Mouse (Mus musculus): Measurements from ENCODE around the gene Yif1b. TPM values are rescaled to one million over a fixed set of nuclear protein-coding genes. Genes with fewer than 3 reads are reported as not detected.
"Not testable (repeated sequence)": the region's sequence is repeated elsewhere in the genome, so short reads cannot be mapped to it uniquely, and the experiment has no call there.

Yif1b gene
- polyA plus RNA-seq, 1 experiment, result 53.2 TPM

DNA sequence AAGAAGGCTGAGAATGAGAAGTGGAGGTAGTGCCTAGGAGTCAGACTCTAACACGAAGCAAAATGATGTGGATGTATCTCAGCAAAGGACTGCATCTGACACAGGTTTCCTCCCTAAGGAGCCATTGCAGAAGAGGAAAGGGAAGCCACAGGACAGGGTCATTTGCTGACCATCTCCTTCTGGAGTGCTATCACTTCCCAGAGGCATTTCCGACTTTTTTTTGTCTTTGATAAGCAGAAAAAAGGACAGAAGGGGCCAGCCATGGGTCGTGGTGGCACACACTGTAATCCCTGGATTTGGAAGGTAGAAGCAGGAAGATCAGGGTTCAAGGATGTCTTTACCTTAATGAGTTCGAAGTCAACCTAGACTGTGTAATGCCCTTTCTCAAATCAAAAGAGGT is 1.5 kb upstream of the Yif1b start:
- WGBS, result 81% methylated on average over 4 of the region's 4 CpGs
- no peak for DNase-seq (ENCODE audit: low read depth, low spot score)

DNA sequence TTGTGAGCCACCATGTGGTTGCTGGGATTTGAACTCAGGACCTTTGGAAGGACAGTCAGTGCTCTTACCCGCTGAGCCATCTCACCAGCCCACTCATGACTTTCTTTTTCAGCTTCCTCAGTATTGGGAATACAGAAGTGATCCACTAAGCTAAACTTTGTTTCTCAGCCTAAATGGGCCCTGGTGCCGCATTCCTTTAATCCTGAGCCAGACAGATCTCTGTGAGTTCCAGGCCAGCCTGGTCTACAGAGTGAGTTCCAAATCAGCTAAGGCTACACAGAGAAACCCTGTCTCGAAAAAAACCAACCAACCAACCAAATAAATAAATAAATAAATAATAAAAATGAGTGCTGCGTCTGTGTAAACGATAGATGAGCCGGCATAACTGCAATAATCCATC is 533 bp upstream of the Yif1b start:
- DNase-seq (ENCODE audit: low read depth, low spot score), result not testable (repeated sequence)
- 20% methylated on average over 6 of the region's 6 CpGs for WGBS

DNA sequence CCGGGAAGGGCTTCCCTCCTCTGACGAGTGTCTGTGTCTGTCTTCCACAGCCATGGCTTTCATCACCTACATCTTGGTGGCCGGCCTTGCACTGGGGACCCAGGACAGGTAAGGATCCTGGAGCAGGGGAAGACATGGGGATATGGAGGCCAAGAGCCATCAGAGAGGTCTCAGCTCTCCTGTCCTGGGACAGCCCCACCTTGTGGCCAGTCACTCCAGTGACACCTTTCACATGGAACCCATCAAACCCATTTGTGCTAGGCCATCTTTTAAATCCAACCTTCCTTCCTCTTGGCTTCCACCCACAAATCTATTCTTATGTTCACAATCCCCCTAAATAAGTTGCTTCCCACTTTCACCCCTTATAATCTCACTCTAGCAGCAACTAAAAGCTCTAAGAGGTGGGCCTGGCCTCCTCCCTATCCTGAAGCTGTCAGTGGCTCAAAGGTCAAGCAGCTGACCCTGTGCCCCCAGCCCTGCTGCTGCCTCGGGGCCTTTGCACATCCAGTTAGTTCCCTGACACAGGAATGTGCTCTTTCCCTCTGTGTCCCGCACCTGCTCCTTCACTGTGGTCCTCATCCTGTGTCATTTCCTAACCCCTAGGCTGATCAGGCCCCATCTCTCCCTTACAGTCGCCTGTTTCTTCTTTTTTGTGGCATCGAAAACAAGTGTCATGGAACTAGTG is 6.7 kb downstream of the Yif1b start:
- WGBS, result 74% methylated on average over 7 of the region's 7 CpGs
- DNase-seq (ENCODE audit: low read depth, low spot score), result no peak

DNA sequence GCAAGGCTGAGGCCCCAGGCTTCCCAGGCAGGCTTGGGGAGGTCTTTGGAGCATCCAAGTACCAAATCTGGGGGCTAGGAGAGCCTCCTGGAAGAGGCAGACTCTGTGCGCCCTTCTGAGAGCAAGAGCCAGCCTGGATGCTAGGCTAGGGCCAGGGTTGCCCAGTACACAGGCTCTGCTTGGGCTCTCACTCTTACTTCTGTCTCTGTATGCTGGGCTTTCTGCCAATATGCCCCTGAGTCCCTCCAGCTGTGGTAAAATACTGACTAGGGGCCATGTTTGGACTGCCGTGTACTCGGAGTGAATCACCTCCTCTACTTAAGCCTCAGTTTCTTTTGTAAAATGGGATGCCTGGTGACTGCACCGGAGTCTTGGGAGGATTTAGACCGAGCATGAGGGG is 7.9 kb downstream of the Yif1b start:
- DNase-seq (ENCODE audit: low read depth, low spot score), result no peak
- WGBS, result 64% methylated on average over 5 of the region's 5 CpGs

DNA sequence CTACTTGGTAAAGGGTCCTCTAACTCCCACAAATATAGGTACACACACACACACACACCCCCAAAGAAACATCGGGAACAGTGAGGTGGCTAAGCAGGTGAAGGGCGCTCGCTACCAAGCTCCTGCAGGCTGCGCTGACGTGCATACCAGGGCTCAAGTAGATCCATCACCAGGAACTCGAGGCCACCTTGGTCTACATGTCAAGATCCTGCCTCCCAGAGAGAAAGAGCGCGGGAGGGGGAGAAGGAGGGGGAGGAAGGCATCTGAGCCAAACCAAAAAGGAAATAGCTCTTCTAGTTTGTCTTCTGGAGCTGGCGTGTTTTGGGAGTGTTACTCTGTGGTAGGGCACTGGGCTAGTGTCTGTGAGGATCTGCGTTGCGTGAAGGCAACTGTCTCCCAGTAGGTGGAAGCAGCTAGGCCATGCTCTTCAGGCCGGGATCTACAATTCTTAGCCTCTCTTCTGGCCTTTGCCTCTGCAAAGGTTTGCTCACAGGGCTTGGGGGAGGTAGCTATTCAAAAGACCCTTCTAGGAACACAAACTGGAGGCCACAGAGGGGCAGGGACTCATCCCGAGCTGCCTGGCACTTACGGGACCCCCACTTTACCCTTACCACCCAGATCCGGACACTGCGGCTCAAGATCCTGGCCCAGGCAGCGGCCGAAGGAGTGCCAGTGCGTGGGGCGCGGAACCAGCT is 8.6 kb downstream of the Yif1b start:
- DNase-seq (ENCODE audit: low read depth, low spot score), result no peak
- 42% methylated on average over 21 of the region's 21 CpGs for WGBS

DNA sequence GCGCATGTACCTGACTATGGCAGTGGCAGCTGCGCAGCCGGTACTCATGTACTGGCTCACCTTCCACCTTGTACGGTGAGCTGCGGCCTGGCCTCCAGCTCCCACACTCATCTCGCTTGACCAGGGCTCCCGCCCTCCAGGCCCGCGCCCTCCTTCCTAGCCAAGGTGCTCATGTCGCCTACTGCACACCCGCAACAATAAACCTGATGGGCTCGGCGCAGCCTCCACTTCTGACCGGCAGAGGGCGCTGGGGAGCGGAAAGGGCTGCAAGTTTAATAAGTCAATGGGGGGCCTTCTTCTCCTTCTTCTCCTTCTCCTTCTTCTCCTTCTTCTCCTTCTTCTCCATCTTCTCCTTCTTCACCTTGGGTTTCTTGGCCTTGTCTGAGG is 9.2 kb downstream of the Yif1b start:
- 17% methylated on average over 16 of the region's 16 CpGs for WGBS
- DNase-seq (ENCODE audit: low read depth, low spot score), result no peak

DNA sequence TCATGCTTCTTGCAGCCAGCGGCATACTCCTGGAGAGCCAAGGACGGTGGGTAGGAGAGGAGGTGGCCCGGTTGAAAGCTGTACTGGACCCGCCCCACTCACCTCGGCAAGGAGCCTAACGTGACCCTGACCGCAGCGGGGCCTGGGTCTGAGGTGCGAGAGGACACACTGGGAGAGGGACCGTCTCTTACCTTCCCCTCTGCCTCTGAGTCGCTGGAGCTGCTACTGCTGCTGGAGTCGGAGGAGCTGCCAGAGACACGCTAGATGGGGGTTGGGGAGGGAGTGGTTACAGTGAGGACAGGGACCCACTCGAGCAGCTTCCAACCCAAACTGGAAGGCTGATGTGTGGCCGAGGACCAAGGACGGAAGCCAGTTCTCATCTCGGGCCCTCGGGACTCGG is 9.6 kb downstream of the Yif1b start:
- 10% methylated on average over 19 of the region's 19 CpGs for WGBS
- no peak for DNase-seq (ENCODE audit: low read depth, low spot score)

DNA sequence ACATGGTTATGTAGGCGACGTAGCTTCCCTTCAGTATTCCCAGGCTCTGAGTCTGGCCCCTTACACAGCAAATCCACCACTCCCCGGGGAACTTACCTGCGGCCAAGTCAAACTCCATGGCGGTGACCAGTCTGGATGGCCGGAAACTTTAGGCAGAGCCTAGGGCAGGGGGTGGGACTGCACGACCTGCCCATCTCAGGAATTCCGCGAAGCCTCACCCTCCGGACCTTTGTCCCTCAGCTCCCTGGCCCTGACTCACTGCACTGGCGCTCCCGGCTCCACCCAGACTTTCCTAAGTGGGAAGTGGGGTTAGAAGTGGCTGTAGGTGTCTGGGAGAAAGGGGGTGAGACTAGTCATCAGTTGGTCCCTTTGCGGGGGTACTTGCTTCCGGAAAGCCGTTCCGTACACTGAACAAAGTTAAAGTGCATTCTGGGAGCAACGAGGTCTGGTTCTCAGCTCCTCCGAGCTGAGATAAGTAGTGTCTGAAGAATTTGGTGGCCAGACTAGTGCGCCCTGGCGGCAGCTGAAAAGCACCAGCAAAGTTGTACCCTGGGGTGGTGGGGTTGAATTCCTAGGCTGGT is 10.2 kb downstream of the Yif1b start, which contains the start of gene 2200002D01Rik:
Gene 2200002D01Rik, minus strand, starts transcription at position 206 of the 581 bp plus-strand sequence.
- DNase-seq (ENCODE audit: low read depth, low spot score), result peak; percentile 92

DNA sequence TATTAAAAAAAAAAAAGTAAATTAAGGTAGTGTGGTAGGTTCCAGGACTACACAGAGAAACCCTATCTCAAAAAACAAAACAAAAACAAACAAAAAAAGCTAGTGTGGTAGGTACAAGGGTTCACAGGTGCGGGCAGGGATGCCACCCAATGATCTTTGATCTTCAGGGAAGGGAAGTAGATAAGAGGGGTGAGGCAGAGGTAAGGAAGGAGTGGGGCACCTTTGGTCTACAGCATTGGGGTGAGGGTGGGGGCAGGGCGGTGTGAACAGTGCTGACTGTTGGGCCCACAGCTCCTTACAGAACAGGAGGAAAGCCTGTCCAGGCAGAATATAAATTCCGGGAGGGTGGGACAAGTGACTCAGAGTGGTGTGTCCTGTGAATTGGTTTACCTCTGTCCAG is 13.0 kb downstream of the Yif1b start:
- WGBS, result 22% methylated on average over 3 of the region's 3 CpGs
- DNase-seq (ENCODE audit: low read depth, low spot score), result peak; percentile 92

More for the DNA sequence above, 10.2 kb downstream of the Yif1b start, which contains the start of gene 2200002D01Rik:
- WGBS, result 21% methylated on average over 20 of the region's 20 CpGs

DNA sequence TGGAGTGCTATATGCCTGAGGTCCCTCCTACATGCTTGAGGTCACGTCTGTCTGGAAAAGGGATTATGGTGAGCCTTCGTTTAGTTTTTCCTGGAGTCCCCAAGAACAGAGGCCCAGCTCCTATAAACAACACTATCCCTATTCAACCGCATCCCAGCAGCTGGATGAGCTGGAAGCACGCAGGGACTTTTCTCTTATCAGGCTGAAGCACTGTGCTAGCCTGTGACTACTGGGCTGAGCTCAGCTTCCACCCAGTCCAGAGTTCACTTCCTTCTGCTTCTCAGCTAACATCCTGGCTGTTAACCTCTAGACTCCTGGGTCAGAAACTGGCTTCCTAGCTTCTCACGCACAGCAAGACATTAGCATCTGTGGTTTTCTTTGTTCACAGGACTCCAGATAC is 15.7 kb downstream of the Yif1b start:
- 17% methylated on average over 5 of the region's 5 CpGs for WGBS
- no peak for DNase-seq (ENCODE audit: low read depth, low spot score)

DNA sequence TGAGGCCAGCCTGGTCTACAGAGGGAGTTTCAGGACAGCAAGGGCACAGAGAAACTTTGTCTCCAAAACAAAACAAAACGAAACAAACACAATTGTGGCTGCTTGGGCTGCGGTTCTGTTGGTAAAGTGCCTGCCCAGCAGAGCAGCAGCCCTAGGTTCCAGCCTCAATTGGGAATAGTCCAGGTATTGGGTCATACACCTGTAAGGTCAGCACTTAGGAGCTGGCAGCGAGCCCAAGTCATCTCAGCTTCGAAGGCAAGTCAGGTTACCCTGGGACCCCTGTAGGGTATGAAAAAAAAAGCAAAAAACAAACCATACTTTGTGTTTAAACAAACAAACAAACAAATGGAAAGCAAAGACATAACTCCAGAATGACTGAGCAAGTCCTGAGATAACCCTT is 17.7 kb downstream of the Yif1b start:
- 39% methylated on average over 4 of the region's 4 CpGs for whole genome bisulfite sequencing
- no peak for DNase-seq (ENCODE audit: low read depth, low spot score)

DNA sequence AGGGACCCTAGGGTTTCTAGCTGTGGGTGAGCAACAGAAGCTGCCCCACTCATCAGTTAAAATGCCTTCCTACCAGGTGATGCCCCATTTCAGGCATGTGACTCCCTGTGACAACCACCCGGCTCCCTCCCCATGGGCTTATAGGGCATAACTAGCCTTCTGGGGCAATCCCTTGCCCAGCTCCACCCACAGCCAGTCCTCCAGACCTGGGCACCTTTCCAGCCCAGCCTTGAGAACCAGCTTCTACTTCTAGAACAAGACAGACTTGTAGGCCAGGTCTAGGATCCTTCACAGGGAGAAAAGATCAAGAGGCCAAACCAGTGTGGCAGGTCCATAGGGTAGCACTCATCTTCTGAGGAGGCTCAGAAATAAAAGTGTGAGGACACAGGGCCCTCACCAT is 19.2 kb downstream of the Yif1b start:
- whole genome bisulfite sequencing, result 29% methylated on average over 1 of the region's 1 CpGs
- no peak for DNase-seq (ENCODE audit: low read depth, low spot score)

DNA sequence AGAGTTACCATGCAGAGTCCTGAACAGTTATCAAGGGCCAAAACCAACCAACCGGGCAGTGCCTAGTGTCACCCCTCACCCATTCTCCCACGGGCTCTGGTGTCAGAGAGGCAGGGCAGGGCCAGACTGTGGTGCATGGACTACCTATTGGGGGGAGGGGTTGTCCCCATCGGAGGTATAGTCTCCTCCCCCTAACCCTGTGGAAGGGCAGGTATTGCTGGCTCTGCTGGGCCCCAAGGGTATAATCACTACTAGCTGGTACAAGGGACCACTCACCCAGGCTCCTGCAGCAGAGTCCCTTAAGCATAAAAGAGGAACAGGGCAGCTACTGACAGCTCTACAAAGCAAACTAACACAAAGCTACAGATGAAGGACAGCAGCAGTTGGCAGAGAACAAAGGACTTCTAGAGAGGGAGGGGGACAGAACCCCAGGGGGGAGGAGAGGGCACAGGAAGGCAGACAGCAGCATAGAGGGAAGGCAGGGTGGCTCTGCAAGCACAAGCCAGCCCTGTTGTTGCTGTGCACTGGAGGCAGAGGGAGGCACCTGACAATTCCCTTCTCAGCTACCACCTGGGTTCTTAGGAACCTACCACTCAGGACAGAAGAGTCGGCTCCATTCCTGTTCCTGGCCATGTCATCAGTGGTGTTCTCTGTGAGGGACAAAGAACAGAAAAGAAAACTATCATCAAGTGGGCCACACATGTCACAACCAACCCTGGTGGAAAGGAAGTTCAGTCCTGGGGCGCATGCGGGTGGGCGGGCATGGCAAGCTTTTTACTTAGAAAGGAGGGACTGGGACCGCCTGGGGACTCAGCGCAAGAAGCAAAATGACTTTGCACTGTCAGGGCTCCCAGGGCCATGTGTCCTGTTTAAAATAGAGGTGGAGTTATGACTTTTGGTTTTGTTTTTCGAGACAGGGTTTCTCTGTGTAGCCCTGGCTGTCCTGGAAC is 21.9 kb downstream of the Yif1b start:
- 65% methylated on average over 10 of the region's 10 CpGs for WGBS
- DNase-seq (ENCODE audit: low read depth, low spot score), result no peak

DNA sequence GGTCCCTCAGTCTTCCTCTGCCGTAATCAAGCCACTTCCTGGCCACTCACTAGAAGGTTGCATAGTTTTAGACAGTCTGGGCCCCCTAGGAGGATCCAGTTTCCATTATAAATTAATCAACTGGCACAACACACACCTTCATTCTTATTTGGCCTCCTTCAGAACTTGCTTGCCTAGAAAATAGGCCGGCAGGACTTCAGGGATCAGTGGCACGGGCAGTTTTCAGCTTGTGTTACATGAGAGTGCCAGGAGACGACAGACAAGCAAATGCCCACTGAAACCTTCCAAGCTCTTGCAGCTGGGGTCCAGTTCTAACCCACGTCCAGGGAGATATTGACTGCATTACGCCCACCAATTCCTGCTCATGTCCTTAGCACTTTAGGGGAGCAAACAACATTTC is 24.0 kb downstream of the Yif1b start:
- DNase-seq (ENCODE audit: low read depth, low spot score), result no peak
- WGBS, result 56% methylated on average over 6 of the region's 6 CpGs

DNA sequence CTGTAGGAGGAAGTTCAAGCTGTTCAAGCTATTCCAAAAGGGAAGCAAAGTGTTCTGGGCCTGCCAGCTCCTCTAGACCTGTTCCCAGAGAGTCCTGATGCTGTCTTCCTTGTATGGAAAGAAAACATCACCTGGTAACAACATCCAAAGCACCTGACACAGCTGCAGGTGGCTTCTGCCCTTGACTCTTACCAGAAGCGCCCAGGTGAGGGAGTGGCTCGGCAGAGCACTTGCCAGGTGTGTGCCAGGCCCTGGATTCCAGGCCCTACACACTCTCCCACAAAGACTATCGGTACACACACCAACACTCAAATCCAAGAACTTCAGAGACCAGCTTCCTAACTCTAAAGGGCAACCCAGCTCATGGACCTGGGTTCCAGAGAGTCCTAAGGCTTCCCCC is 25.7 kb downstream of the Yif1b start:
- WGBS, result 35% methylated on average over 3 of the region's 3 CpGs

DNA sequence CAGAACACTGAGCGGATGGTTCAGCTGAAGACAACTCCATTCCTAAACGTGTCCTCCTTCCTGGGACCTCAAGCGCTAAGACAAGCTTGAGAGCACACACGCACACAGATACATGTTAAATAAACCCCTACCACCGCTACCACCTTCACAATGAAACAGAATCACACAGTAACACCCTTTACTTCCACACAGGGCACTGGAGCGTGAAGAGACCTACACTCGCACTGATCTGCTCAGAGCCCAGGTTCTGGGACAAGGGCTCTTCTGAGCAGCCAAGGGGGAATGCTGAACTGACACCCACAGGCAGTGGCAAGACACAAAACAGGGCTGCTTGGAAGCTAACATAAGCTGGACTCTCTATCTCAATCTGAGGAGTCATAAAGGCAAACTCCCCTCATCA is 27.5 kb downstream of the Yif1b start:
- WGBS, result 56% methylated on average over 7 of the region's 7 CpGs
- DNase-seq (ENCODE audit: low read depth, low spot score), result no peak

More for the DNA sequence above, 25.7 kb downstream of the Yif1b start:
- DNase-seq (ENCODE audit: low read depth, low spot score), result no peak

DNA sequence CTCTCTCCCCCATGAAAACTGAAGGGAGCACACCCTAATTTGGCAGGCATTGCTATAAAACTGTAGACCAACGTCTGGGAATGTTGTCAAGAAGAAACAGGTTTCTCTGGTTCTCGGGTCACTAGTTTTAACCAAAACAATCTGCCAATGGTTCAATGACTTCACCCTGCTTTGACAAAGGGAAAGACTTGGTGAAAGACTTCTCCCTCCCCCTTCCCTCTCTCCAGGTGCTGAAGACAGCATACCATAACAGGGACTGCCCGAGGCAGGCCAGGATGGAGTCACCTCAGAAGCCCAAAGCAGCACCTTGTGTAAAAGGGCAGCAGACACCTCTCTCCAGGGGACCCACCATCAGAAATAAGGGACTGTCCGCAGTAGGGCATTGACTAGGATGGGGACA is 28.8 kb downstream of the Yif1b start:
- DNase-seq (ENCODE audit: low read depth, low spot score), result no peak
- WGBS, result 25% methylated on average over 4 of the region's 4 CpGs

DNA sequence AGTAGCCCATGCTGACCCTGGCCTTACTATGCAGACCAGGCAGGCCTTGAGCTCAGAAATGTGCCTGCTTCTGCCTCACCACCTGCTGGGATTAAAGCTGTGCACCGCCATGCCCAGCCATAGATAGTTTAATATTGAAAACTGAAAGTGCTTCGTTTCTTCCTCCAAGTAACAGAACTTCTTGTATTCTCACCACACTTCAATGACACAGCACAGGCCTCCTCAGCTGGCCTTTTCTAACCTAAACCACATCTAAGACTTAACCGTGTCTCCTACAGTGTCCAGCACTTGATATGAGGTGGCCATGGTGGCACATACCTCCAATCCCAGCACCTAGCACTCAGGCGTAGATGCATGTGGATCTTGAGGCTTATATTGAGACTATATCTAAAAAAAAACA is 32.3 kb downstream of the Yif1b start:
- 36% methylated on average over 4 of the region's 4 CpGs for WGBS
- no peak for DNase-seq (ENCODE audit: low read depth, low spot score)

DNA sequence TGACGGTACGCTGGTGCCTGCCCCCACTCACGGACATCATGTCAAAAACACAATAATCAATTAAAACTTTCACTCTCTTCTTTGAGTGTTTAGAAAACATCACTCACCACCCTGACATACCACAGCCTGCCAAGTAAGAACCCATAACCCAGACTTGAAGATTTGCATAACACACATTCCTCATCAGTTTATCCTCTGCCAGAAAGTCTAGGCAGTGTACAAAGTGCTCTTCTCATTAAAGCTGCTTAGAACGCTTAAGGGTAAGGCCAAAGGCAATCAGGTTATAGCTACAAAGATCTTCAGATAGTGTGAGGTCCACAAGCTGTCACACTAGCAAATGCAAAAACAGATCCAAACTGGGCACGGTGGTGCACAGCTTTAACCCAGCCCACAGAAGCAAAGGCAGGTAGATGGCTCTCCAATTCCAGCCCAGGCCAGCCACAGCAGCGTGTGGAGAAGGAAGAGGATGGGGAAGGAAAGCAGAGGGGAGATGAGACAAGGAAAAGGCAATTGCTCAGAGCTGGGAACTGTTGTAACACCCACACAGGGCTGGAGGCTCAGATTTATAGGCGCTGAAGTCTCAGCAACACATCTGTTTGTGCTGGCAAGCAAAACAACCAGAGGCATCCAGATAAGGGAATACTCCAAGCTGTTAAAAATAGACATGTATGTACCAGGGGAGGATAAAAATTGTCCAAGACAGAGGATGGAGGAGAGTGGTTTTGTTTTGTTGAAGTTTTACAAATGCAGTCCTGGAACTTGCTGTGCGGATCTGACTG is 33.7 kb downstream of the Yif1b start:
- WGBS, result 22% methylated on average over 8 of the region's 8 CpGs

More for the DNA sequence above, 33.7 kb downstream of the Yif1b start:
- DNase-seq (ENCODE audit: low read depth, low spot score), result no peak

Data from large intestine, adult 2 months (tissue).